Mouse (Mus musculus) CD4-positive, CD25-positive, alpha-beta regulatory T cell, adult 2 months (primary cell): ENCODE measurements around the gene Rcsd1.

ENCODE experiments used
- DNase-seq: peaks from one replicate; pipeline ENCODE4 v3.0.0-alpha.2; 2012; ENCODE audit warnings: low read depth, low spot score

Rcsd1 gene

GRCm38 (mm10) chr1:165709629-165710256 lies at the start of gene Rcsd1:
Gene Rcsd1, minus strand, starts transcription at chr1:165709757.
- DNase-seq, result peak; percentile 84

GRCm38 (mm10) chr1:165755194-165755593 lies 45.6 kb upstream of the Rcsd1 start:
- DNase-seq, result no peak

GRCm38 (mm10) chr1:165754205-165754604 lies 44.6 kb upstream of the Rcsd1 start:
- DNase-seq, result no peak

- DNase-seq, result no peak
Measured at GRCm38 (mm10) chr1:165751838-165752237, 42.3 kb upstream of the Rcsd1 start.

GRCm38 (mm10) chr1:165751142-165751541 lies 41.6 kb upstream of the Rcsd1 start:
- DNase-seq, result no peak

GRCm38 (mm10) chr1:165748053-165748452 lies 38.5 kb upstream of the Rcsd1 start:
- no peak for DNase-seq

- DNase-seq, result no peak
Measured at GRCm38 (mm10) chr1:165741989-165742388, 32.4 kb upstream of the Rcsd1 start.

- DNase-seq, result no peak
Measured at GRCm38 (mm10) chr1:165738985-165739384, 29.4 kb upstream of the Rcsd1 start.

GRCm38 (mm10) chr1:165737867-165738266 lies 28.3 kb upstream of the Rcsd1 start:
- no peak for DNase-seq

GRCm38 (mm10) chr1:165737451-165737850 lies 27.9 kb upstream of the Rcsd1 start:
- DNase-seq, result no peak

- peak; percentile 92 for DNase-seq
Measured at GRCm38 (mm10) chr1:165735826-165736818, 26.6 kb upstream of the Rcsd1 start.

- DNase-seq, result no peak
Measured at GRCm38 (mm10) chr1:165734840-165735239, 25.3 kb upstream of the Rcsd1 start.

- no peak for DNase-seq
Measured at GRCm38 (mm10) chr1:165731553-165731952, 22.0 kb upstream of the Rcsd1 start.

GRCm38 (mm10) chr1:165730129-165730528 lies 20.6 kb upstream of the Rcsd1 start:
- peak; percentile 39 for DNase-seq

GRCm38 (mm10) chr1:165728057-165728639 lies 18.6 kb upstream of the Rcsd1 start:
- no peak for DNase-seq

GRCm38 (mm10) chr1:165726986-165727385 lies 17.4 kb upstream of the Rcsd1 start:
- no peak for DNase-seq

GRCm38 (mm10) chr1:165725039-165725644 lies 15.6 kb upstream of the Rcsd1 start:
- DNase-seq, result no peak

GRCm38 (mm10) chr1:165724219-165725033 lies 14.9 kb upstream of the Rcsd1 start:
- DNase-seq, result no peak

GRCm38 (mm10) chr1:165722531-165723123 lies 13.1 kb upstream of the Rcsd1 start:
- peak; percentile 57 for DNase-seq

GRCm38 (mm10) chr1:165718543-165719105 lies 9.1 kb upstream of the Rcsd1 start:
- DNase-seq, result no peak
